Mouse (Mus musculus) neural tube, embryonic 11.5 days (tissue): ENCODE data around the gene Slc2a10. TPM values are rescaled to one million over a fixed set of nuclear protein-coding genes. Genes with fewer than 3 reads are reported as not detected.
A peak's percentile ranks its signal among the peaks of the same experiment; 100 is the strongest.
"Not testable (repeated sequence)": the region's sequence is repeated elsewhere in the genome, so short reads cannot be mapped to it uniquely, and the experiment has no call there.

ENCODE experiments used
- ATAC-seq: fragments of 200-750 bp; cut with Nextera tagmentation; 2 replicates; pipeline ENCODE4 v1.8.0; 2017; ENCODE audit warnings: moderate number of reproducible peaks, mild to moderate bottlenecking, moderate TSS enrichment, moderate library complexity; ENCODE audit not compliant: insufficient read depth, low FRiP score, low TSS enrichment
- DNase-seq: peaks from one replicate; pipeline ENCODE4 v3.0.0-alpha.2; 2015; ENCODE audit warnings: low spot score
- H3K27ac ChIP-seq: fragments of 300-500 bp; sonication (generic); 2 replicates; pipeline ENCODE4 v1.5.1; 2014; ENCODE audit warnings: low read depth, mild to moderate bottlenecking, low read length
- H3K27me3 ChIP-seq: fragments of 300-500 bp; sonication (generic); 2 replicates; pipeline ENCODE4 v1.6.1; 2014; ENCODE audit warnings: mild to moderate bottlenecking, low read length, mixed read lengths; ENCODE audit not compliant: control insufficient read depth, insufficient read depth
- H3K36me3 ChIP-seq: fragments of 300-500 bp; sonication (generic); 2 replicates; pipeline ENCODE4 v1.6.1; 2014; ENCODE audit warnings: mild to moderate bottlenecking, low read length, moderate library complexity, mixed read lengths; ENCODE audit not compliant: control insufficient read depth, insufficient read depth
- H3K4me1 ChIP-seq: fragments of 300-500 bp; sonication (generic); 2 replicates; pipeline ENCODE4 v1.6.1; 2014; ENCODE audit warnings: low read length, mixed read lengths; ENCODE audit not compliant: control insufficient read depth, insufficient read depth
- H3K4me2 ChIP-seq: fragments of 300-500 bp; sonication (generic); 2 replicates; pipeline ENCODE4 v1.6.1; 2014; ENCODE audit warnings: low read depth, mild to moderate bottlenecking, moderate library complexity
- H3K4me3 ChIP-seq: fragments of 300-500 bp; sonication (generic); 2 replicates; pipeline ENCODE4 v1.5.1; 2014; ENCODE audit warnings: low read depth, low read length
- H3K9ac ChIP-seq: fragments of 300-500 bp; sonication (generic); 2 replicates; pipeline ENCODE4 v1.6.1; 2014; ENCODE audit warnings: mild to moderate bottlenecking, low read length
- H3K9me3 ChIP-seq: fragments of 300-500 bp; sonication (generic); 2 replicates; pipeline ENCODE4 v1.6.1; 2016; ENCODE audit warnings: low read length; ENCODE audit not compliant: control insufficient read depth
- whole genome bisulfite sequencing: fragments of 180-500 bp; shearing (Covaris S2); extraction: QIAGEN DNeasy Blood & Tissue Kit; methylation state at CpG from one replicate; pipeline ENCODE4 v1.1.7; 2014; 5-methylcytosine and 5-hydroxymethylcytosine counted together
- polyA plus RNA-seq: library from polyadenylated mRNA; unstranded; fragments of >200 nt; fragmentation: Nextera tagmentation; extraction: Ambion mirVana; gene quantifications from 2 replicates; pipeline ENCODE4 v1.2.1, GENCODE M21; 2014

The Slc2a10 gene
- polyA plus RNA-seq, 1 experiment from 2014 or later, result 3.6 TPM

- ATAC-seq, result peak; percentile 67
- DNase-seq, result peak; percentile 64
- peak overlapping the region; percentile 69 for H3K4me2 ChIP-seq
- peak overlapping the region; percentile 78 for H3K27ac ChIP-seq
- no peaks in the 10 kb centered on the region for H3K27me3 ChIP-seq
- H3K4me3 ChIP-seq, result peak overlapping the region; percentile 79
- WGBS, result 18% methylated on average over 17 of the region's 17 CpGs
- H3K9me3 ChIP-seq, result no peaks in the 10 kb centered on the region
- H3K36me3 ChIP-seq, result peaks cover 8% of the 10 kb centered on the region
- 0 out of 2 replicates have a peak, but pooled peaks cover 3% of the 10 kb centered on the region for H3K4me1 ChIP-seq
- H3K9ac ChIP-seq, result peak overlapping the region; percentile 86
These were observed 9.9 kb upstream of the Slc2a10 start for GRCm38 (mm10) chr2:165493587-165494210.

DNA sequence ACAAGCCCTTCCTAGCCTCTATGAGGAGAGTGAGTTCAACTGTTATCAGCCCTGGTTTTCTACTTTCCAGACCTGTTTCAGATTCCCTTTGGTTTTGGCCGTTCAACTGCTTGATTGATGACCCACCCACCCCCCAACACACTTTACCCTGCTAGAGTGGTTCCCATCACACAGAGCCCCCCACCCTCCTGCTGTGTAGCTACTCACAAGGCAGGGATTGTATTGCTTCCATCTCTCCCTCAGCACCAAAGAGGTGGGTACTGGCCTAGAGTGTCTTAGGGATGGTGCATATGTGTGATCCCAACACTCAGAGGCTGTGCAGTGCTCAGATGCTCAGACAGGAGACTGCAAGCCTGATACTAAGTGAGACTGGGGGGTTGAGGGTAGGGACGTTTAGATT is 9.1 kb upstream of the Slc2a10 start:
- no peak overlapping the region for H3K4me3 ChIP-seq
- peak; percentile 39; the same call in 1 of the 2 replicates for ATAC-seq
- peak overlapping the region; percentile 75 for H3K27ac ChIP-seq

DNA sequence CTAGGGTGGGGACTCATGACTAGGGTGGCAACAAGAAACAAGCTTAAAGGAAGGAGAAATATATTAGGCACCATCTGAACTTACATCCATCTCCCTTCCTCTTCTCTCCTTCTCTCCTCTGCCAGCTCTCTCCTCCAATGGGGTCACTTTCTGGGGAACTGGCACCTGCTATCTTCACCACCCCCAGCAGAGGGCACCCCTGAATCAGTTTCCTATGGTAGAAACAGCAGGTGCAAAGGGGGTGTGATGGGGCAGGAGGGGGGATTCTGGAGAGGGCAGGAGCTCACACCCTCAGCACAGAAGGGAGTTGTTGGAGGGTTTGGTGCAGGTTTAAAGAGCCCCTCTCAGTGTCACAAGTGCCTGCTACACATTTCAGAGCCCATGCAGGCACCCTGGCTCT is 7.3 kb upstream of the Slc2a10 start:
- DNase-seq (peak; percentile 37), ATAC-seq (no peak)
- no peaks in the 10 kb centered on the region for H3K9me3 ChIP-seq
- H3K4me3 ChIP-seq, result no peak overlapping the region
- H3K4me1 ChIP-seq, result 0 out of 2 replicates have a peak, but pooled peaks cover 3% of the 10 kb centered on the region
- H3K9ac ChIP-seq, result no peak overlapping the region
- no peak overlapping the region for H3K27ac ChIP-seq
- H3K36me3 ChIP-seq, result no peaks in the 10 kb centered on the region
- no peaks in the 10 kb centered on the region for H3K27me3 ChIP-seq
- no peak overlapping the region for H3K4me2 ChIP-seq

More for the DNA sequence above, 9.1 kb upstream of the Slc2a10 start:
- Histone ChIP-seq H3K4me2 (no peak overlapping the region), H3K27me3 (no peaks in the 10 kb centered on the region), H3K4me1 (0 out of 2 replicates have a peak, but pooled peaks cover 3% of the 10 kb centered on the region), H3K36me3 (peaks cover 8% of the 10 kb centered on the region), H3K9ac (no peak overlapping the region), H3K9me3 (no peaks in the 10 kb centered on the region)
- WGBS, result 30% methylated on average over 2 of the region's 2 CpGs
- DNase-seq, result peak; percentile 47

GRCm38 (mm10) chr2:165497706-165498275 is 5.8 kb upstream of the Slc2a10 start:
- no peak for DNase-seq
- 81% methylated on average over 2 of the region's 2 CpGs for WGBS
- no peak overlapping the region for H3K27ac ChIP-seq
- H3K4me3 ChIP-seq, result no peak overlapping the region
- no peaks in the 10 kb centered on the region for H3K27me3 ChIP-seq
- ATAC-seq, result no peak
- H3K4me2 ChIP-seq, result no peak overlapping the region
- no peak overlapping the region for H3K9ac ChIP-seq
- 0 out of 2 replicates have a peak, but pooled peaks cover 3% of the 10 kb centered on the region for H3K4me1 ChIP-seq
- H3K9me3 ChIP-seq, result no peaks in the 10 kb centered on the region
- no peaks in the 10 kb centered on the region for H3K36me3 ChIP-seq

DNA sequence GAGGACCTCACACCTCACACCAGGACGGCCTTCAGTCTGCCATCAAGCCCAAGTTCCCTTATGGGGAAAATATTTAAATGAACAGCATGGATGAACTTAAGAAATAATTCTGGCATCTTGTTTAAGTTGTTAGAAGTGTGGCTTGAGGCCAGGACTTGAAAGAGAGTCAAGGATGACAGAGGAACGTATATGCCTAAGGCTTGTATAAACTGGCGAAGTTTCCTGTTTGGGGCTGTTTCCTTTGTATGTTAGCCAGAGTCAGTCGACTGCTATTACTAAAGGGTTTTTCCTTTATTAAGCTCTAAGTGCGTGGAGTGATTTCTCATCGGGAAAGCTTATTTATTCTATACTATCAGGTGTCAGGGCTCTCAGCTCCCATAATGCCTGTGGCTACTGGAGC is 4.8 kb upstream of the Slc2a10 start:
- Histone ChIP-seq H3K9me3 (no peaks in the 10 kb centered on the region), H3K36me3 (no peaks in the 10 kb centered on the region), H3K27ac (no peak overlapping the region), H3K27me3 (no peaks in the 10 kb centered on the region), H3K4me3 (no peak overlapping the region), H3K4me2 (no peak overlapping the region), H3K9ac (no peak overlapping the region), H3K4me1 (peaks cover 6% of the 10 kb centered on the region; the same call in 1 of the 2 replicates)
- 78% methylated on average over 6 of the region's 6 CpGs for WGBS
- ATAC-seq, result no peak
- DNase-seq, result no peak

DNA sequence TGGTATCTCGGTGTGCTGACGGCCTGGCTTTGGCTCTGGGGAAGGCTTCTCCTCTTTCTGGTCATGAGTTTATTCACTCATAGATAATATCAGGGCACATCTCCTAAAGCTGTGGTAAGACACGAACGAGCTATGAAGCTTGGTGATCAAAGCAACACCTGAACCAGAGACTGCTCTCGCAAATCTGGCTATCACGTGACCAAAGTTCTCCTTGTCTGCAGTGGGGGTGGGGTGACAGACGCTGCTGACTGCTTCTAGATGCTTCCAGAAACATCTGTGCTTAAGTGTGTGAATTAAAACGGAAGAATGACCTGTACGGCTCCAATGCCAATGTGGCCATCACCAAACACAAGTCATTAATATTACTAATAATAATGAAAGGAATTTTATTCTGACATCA is 6.1 kb downstream of the Slc2a10 start:
- Histone ChIP-seq H3K27ac (no peak overlapping the region), H3K9me3 (no peaks in the 10 kb centered on the region), H3K4me1 (peaks cover 13% of the 10 kb centered on the region), H3K4me2 (no peak overlapping the region), H3K27me3 (no peaks in the 10 kb centered on the region), H3K36me3 (no peaks in the 10 kb centered on the region), H3K9ac (no peak overlapping the region), H3K4me3 (no peak overlapping the region)
- ATAC-seq (no peak), DNase-seq (no peak)
- 81% methylated on average over 9 of the region's 9 CpGs for WGBS

DNA sequence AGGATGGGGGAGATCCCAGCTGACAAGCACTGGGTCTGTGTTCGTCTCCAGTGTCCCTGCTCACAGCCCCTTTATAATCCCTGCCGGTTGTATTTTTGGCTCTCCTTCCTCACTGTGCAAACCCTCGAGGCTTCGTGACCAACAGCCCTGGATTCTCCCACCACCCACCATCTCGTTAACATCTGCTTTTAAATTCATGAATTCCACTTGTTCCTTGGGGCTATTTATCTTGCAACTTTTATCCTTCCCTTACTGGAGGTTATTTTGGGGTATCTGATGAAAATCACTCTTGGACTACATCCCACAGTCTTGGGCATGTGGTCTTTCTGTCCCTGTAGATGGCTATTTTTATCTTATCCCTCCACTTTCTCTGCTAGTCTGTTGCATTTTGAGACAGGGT is 6.9 kb downstream of the Slc2a10 start:
- Histone ChIP-seq H3K4me1 (peaks cover 13% of the 10 kb centered on the region), H3K9ac (no peak overlapping the region), H3K4me3 (no peak overlapping the region), H3K36me3 (no peaks in the 10 kb centered on the region), H3K9me3 (no peaks in the 10 kb centered on the region), H3K27ac (no peak overlapping the region), H3K4me2 (no peak overlapping the region), H3K27me3 (no peaks in the 10 kb centered on the region)
- WGBS, result 72% methylated on average over 5 of the region's 5 CpGs
- DNase-seq (no peak), ATAC-seq (no peak)

- WGBS, result 44% methylated on average over 2 of the region's 2 CpGs
- H3K27ac ChIP-seq, H3K4me2 ChIP-seq, H3K4me3 ChIP-seq, H3K9me3 ChIP-seq, H3K9ac ChIP-seq, H3K27me3 ChIP-seq, DNase-seq, H3K36me3 ChIP-seq, ATAC-seq: not testable (repeated sequence)
- H3K4me1 ChIP-seq, result peaks cover 13% of the 10 kb centered on the region
These were observed 7.4 kb downstream of the Slc2a10 start for GRCm38 (mm10) chr2:165510914-165511458.

DNA sequence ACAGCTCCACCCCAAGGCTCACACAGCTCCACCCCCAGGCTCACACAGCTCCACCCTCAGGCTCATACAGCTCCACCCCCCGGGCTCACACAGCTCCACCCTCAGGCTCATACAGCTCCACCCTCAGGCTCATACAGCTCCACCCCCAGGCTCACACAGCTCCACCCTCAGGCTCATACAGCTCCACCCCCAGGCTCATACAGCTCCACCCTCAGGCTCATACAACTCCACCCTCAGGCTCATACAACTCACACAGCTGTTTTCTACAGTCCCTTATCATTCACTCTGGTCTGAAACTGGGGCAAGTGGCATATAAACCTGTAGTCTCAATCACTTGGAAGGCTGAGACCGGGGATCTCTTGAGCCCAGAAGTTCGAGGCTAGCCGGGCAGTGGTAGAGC is 7.9 kb downstream of the Slc2a10 start:
- H3K4me1 ChIP-seq, result peaks cover 13% of the 10 kb centered on the region
- H3K4me3 ChIP-seq, H3K36me3 ChIP-seq, DNase-seq, H3K9ac ChIP-seq, H3K27ac ChIP-seq, H3K4me2 ChIP-seq, H3K9me3 ChIP-seq, H3K27me3 ChIP-seq, ATAC-seq: not testable (repeated sequence)
- WGBS, result 85% methylated on average over 4 of the region's 4 CpGs
